Mouse (Mus musculus) gonadal fat pad, adult 2 months (tissue): ENCODE data around the gene Lrp4. TPM values are rescaled to one million over a fixed set of nuclear protein-coding genes. Genes with fewer than 3 reads are reported as not detected.
A peak's percentile ranks its signal among the peaks of the same experiment; 100 is the strongest.
"Not testable (repeated sequence)": the region's sequence is repeated elsewhere in the genome, so short reads cannot be mapped to it uniquely, and the experiment has no call there.

Experiments used
- DNase-seq: peaks from one replicate; pipeline ENCODE4 v3.0.0-alpha.2; 2012; ENCODE audit warnings: low read depth
- polyA plus RNA-seq: library from polyadenylated mRNA; depleted of rRNA; stranded (reverse); fragments of >200 nt; gene quantifications from 2 replicates; pipeline ENCODE4 v1.2.3, GENCODE M21; 2012; rRNA removed

Lrp4 gene
- polyA plus RNA-seq, 1 experiment: 16.7 TPM

DNA sequence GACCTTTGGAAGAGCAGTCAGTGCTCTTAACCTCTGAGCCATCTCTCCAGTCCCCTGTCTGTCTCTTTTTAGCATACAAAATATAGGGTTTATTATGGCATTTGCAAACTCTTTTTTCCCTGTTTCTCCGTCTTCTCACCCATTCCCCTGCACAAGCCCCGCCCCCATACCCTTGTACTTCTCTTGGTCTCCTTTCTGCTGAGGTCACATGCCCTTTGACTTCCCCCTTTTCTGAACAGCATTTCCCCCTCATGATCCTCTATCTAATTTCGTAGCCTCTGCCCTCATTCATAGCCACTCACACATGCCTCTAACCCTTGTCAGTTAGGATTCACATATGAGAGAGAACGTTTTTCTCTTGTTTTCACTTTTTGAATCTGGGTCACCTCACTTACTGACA is 27.4 kb downstream of the Lrp4 start:
- no peak for DNase-seq

DNA sequence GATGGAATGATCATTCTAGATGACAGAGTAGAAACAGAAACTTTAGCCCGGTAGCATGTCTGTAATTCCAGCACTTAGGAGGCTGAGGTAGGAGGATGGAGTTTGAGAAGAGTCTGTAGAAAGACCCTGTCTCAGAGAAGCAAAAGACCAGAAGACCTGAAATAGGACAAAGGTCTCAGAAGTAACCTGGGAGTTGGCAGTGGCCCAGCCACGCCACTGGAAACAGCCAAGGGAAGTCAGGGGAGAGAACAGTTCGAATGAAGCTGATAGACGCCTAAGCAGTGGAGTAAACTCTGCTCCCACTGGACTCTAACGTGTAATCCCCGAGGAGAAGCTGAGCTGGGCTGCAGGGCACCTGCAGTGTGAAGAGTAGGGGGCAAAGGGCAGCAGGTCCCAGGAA is 27.9 kb downstream of the Lrp4 start:
- DNase-seq: no peak

DNA sequence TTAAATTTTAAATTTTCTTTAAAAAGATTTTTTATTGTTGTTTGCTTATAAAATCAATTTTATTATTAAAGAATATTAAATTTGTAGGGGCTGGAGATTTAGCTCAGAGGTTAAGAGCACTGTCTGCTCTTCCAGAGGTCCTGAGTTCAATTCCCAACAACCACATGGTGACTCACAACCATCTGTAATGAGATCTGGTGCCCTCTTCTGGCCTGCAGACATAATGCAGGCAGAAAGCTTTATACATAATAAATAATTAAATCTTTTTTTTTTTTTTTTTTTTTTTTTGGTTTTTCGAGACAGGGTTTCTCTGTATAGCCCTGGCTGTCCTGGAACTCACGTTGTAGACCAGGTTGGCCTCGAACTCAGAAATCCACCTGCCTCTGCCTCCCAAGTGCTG is 30.0 kb downstream of the Lrp4 start:
- DNase-seq: not testable (repeated sequence)

DNA sequence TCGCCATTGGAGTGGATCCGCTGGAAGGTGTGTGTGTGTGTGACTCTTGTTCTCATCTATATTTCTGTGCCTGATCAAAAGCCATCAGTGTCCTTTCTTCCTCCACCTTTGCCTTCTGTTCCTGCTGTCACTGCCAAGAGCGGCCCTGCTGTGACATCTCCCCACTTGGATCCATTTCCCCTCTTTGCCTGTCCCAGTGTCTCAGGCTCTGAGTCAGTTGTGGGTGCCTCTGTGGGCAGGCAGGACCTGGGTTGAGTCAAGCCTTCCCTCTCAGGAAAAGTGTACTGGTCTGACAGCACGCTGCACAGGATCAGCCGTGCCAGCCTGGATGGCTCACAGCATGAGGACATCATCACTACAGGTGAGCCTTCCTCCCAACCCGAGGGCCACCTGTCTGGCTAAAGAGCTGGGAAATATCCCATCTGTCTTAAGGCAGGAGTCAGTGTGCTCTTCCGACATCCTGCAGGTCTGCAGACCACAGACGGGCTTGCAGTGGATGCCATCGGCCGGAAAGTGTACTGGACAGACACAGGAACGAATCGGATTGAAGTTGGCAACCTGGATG is 34.8 kb downstream of the Lrp4 start:
- DNase-seq: no peak

DNA sequence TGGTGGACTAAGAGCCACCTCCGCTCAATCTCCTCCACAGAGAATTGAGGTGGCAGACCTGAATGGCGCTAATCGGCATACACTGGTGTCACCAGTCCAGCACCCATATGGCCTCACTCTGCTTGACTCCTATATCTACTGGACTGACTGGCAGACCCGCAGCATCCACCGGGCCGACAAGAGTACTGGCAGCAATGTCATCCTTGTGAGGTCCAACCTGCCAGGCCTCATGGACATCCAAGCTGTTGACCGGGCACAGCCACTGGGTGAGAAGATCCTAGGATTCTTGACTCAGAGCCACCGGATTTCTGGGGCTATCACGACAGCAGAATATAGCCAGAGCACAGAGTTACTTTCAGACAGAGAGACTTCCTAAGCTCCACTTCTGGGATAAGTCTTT is 36.7 kb downstream of the Lrp4 start:
- DNase-seq: no peak

GRCm38 (mm10) chr2:91498093-91498719 is 40.9 kb downstream of the Lrp4 start:
- no peak for DNase-seq

- no peak for DNase-seq
Observed at GRCm38 (mm10) chr2:91508076-91508475, 50.8 kb downstream of the Lrp4 start.

DNA sequence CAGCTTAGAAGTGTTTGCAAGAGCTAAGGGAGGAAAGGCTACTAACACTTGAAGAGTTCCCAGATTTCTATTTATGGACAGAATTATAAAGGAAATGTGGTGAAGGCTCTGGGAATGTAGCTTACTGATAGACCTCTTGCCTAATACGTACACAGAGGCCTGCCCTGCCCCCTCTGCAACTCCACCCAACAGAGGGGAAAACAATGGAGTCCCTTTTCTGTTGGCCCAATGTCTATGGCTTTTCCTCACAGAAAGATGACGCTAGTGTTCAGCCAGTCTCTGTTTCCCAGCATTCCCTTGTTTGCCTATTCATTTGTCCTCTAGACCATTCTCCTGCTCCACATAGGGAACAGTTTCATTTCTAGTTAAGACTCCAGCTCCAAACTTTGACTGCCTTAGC is 59.9 kb downstream of the Lrp4 start:
- DNase-seq: no peak

DNA sequence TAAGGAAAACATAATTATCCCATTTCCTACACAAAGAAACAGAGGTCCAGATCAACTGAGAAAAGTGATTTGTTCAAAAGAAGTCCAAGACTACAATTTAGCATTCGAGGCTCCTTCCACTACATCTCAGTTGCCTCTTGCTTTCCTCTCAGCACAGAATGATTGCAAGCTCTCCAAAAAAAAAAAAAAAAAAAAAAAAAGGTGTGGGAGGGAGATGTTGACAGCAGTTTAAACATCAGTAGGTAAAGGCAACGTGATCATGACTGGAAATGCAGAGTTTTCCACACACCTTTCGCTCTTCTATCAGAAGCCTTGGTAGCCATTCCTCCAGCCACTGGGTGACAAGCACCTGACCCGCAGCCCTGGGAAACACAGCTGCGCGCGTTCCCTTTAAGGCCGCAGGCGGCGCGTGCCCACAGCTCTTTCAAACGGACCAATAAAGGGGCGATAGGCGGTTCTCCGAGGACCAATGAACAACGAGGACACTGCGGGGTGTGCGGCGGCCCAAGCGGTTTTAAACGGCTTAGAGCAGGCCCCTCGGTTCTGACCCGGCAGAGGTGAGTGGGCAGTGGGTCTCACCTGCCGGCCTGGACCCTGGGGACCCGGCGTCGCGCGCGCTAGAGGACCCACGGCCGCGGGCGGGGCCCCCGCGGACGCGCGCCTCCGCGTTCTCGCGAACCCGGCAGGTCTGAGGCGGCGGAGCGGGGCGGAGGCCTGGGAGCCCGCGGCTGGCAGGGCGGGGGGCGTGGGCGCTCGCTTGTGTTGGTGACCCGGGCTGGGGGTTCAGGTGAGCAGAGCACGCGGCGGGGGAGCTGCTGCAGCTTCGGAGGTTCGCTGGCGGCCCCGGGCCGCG is 69.2 kb downstream of the Lrp4 start, which contains the start of gene Ckap5:
TSS of gene Ckap5 (plus strand) at position 469 of the 853 bp plus-strand sequence.
- peak; percentile 65 for DNase-seq

GRCm38 (mm10) chr2:91527147-91527486 is 69.8 kb downstream of the Lrp4 start:
- DNase-seq: no peak

GRCm38 (mm10) chr2:91537588-91538205 is 80.4 kb downstream of the Lrp4 start:
- peak; percentile 37 for DNase-seq

Other genes with a start within 250 kb of the Lrp4 start
- 17.5 and 21.7 TPM in 2 replicates for gene Ddb2, start 220.5 kb upstream of the Lrp4 start, polyA plus RNA-seq
- gene Pacsin3, start 201.6 kb upstream of the Lrp4 start, polyA plus RNA-seq: 37.3 and 48.9 TPM in 2 replicates
- gene Arfgap2, start 192.5 kb upstream of the Lrp4 start, polyA plus RNA-seq: 35.7 and 41.2 TPM in 2 replicates
- 18.3 and 19.5 TPM in 2 replicates for gene 1110051M20Rik, start 12.8 kb upstream of the Lrp4 start, polyA plus RNA-seq
- gene Ckap5, start 69.3 kb downstream of the Lrp4 start, polyA plus RNA-seq: 9.7 and 9.8 TPM in 2 replicates
- gene F2, start 178.9 kb downstream of the Lrp4 start, polyA plus RNA-seq: 0.05 and 1.2 TPM in 2 replicates
- gene Zfp408, start 192.3 kb downstream of the Lrp4 start, polyA plus RNA-seq: 15.1 and 16.5 TPM in 2 replicates
- 97.9 and 103 TPM in 2 replicates for gene Arhgap1, start 192.3 kb downstream of the Lrp4 start, polyA plus RNA-seq